Mouse (Mus musculus) retina, postnatal 1 day (tissue): ENCODE results near the gene Mast3.

Experiments used
- DNase-seq: peaks from one replicate; pipeline ENCODE4 v3.0.0-alpha.2; 2012

The Mast3 gene

GRCm38 (mm10) chr8:70801830-70802229, 3.0 kb downstream of the Mast3 start:
- DNase-seq = no peak

GRCm38 (mm10) chr8:70801156-70801555, 3.7 kb downstream of the Mast3 start:
- no peak for DNase-seq

GRCm38 (mm10) chr8:70800648-70801047, 4.2 kb downstream of the Mast3 start:
- DNase-seq = no peak

- DNase-seq = no peak
These were observed 6.6 kb downstream of the Mast3 start for GRCm38 (mm10) chr8:70798281-70798680.

- peak; percentile 94 for DNase-seq
These were observed 7.5 kb downstream of the Mast3 start for GRCm38 (mm10) chr8:70797081-70798070.

GRCm38 (mm10) chr8:70796403-70797080, 8.3 kb downstream of the Mast3 start:
- DNase-seq = no peak

GRCm38 (mm10) chr8:70795370-70795769, 9.5 kb downstream of the Mast3 start:
- no peak for DNase-seq

- no peak for DNase-seq
These were observed 10.6 kb downstream of the Mast3 start for GRCm38 (mm10) chr8:70794215-70794614.

- DNase-seq = no peak
These were observed 12.2 kb downstream of the Mast3 start for GRCm38 (mm10) chr8:70792700-70793099.

- peak; percentile 98 for DNase-seq
These were observed 12.7 kb downstream of the Mast3 start for GRCm38 (mm10) chr8:70791975-70792691.

- DNase-seq = no peak
These were observed 13.6 kb downstream of the Mast3 start for GRCm38 (mm10) chr8:70791294-70791701.

GRCm38 (mm10) chr8:70790846-70791245, 14.0 kb downstream of the Mast3 start:
- no peak for DNase-seq

- DNase-seq = no peak
These were observed 15.8 kb downstream of the Mast3 start for GRCm38 (mm10) chr8:70789046-70789445.

- no peak for DNase-seq
These were observed 16.8 kb downstream of the Mast3 start for GRCm38 (mm10) chr8:70787941-70788667.

- DNase-seq = no peak
These were observed 17.8 kb downstream of the Mast3 start for GRCm38 (mm10) chr8:70787051-70787445.

GRCm38 (mm10) chr8:70786291-70787050, 18.4 kb downstream of the Mast3 start:
- no peak for DNase-seq

- no peak for DNase-seq
These were observed 24.8 kb downstream of the Mast3 start for GRCm38 (mm10) chr8:70780093-70780492.

GRCm38 (mm10) chr8:70776496-70777444, 28.1 kb downstream of the Mast3 start, which contains the start of gene Pik3r2:
Gene Pik3r2 (minus strand): TSS chr8:70776713.
- DNase-seq = peak; percentile 99

- DNase-seq = no peak
These were observed 28.9 kb downstream of the Mast3 start for GRCm38 (mm10) chr8:70775851-70776495.

- DNase-seq = no peak
These were observed 29.6 kb downstream of the Mast3 start for GRCm38 (mm10) chr8:70775227-70775626.
